Mouse (Mus musculus): ENCODE measurements at regions not wholly inside any gene's neighbourhood (a gene's known extent, or its start where the extent isn't known, plus 50 kb on each side); places are given as distances from the start of the nearest gene placed in this dataset.
A peak's percentile ranks its signal among the peaks of the same experiment; 100 is the strongest.

DNA sequence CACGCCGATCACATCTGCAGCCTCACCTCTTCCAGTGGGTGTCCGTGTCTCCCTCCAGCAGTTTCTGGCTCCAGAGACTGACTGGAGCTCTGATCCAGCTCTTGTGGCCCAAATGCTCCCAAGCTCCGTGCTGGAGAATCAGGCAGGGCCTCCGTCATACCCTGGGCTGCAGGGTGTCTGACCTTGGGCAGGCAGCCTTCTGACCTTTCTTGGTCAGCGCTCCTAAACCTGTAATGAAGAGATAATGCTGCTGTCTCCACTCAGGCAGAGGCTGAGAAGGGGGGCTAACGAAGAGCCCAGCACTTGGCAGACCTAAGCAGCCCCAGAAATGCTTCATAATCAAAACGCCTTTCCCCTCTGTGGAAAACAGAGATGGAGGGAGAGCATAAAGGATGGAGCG, 89.9 kb upstream of the Mef2a start:
- DNase-seq = no peak

DNA sequence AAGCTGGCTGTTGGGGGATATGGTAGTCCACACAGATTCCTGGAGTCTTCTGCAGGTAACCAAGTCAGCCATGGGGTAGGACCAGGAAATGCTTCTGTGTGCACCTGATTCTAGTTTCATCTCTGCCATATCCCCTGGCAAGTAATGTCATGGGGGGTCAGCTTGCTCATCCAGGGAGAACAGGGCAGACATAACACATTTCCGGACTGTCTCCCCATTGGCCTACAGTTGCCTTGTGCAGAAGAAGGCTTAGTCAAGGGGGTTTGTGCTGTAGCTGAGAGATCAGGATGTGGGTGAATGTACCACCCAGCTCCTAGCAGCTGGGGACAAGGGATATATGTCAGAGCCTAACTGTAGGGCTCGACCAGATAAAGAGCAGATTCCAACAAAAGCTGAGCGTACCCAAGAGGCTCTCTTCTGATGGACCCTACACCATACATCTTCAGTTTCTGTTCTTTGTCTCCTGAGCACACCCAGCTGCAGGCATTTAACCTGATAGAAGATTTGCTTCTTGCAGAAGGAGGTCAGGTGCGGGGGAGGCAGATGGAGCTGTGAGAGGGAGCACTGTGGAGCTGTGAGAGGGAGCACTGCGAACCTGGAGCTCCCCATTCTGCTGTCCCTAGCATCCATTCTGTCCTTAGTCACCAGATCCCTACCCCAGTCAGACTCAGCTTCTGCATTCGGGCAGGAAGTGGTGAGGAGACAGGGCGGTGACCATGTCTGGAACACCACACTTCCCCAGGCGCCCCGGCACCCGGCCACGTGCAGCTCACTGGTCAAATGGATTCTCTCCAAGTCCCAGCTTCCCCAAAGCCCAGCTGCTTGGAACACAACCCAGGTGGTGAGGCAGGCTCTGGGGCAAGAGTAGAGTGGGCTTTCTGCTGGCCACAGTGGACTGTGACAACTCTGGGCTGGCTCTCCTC, 88.9 kb upstream of the Mef2a start:
- peak; percentile 55 to 61 for DNase-seq

DNA sequence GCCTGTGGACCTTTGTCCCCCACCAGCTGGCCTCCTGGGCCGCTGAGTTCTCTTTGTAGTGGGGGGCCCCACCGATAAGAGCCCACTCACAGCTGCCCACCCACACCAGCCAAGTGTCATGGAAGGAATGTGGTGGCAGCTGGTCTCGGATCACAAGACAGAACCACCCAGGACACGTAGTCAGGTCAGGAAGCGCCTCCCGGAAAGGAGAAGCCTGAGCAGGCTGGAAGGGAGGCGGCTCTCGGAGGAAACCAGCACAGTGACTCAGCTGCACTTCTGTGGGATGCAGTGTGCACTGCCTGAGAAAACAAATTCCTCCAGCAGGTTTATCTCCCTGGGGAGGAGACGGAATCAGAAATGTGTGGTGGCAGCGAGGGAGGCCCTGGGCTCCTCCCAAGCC, 87.2 kb upstream of the Mef2a start:
- DNase-seq = no peak

DNA sequence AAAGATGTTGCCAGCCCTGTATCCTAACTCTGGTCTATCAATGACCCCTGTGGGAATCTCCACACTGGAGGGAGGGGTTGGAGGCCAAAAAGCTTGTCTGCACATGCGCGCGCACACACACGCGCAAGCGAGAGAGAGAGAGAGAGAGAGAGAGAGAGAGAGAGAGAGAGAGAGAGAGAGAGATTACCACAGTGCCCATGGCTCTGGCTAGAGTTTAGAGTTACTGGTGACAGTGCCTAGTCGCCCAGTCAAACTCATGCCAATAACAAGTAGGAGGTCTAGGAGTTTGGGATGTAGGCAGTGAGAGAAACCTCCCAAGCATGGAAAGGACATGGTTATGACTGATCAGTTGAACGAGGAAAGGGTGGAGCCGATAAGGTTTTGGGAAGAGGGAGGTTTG, 86.6 kb upstream of the Mef2a start:
- DNase-seq = no peak

DNA sequence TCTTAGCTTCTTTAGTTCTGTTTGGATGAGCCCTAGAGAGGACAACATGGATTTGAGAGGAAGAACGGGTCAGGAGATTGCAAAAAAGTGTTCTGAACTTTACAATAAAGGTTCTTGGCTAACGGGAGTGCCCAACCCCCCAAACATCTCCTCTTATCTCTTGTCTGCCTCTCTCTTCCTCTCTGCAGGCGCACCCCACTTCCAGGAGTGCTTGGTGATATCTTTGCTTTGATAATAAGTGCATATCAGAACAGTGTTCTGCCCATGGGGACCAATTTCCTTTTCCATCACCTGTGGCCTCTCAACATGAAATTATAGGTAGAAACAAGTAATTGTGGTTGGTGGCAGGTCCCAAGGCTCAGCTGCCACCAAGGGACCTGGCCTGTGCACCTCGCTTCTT, 86.0 kb upstream of the Mef2a start:
- no peak for DNase-seq

DNA sequence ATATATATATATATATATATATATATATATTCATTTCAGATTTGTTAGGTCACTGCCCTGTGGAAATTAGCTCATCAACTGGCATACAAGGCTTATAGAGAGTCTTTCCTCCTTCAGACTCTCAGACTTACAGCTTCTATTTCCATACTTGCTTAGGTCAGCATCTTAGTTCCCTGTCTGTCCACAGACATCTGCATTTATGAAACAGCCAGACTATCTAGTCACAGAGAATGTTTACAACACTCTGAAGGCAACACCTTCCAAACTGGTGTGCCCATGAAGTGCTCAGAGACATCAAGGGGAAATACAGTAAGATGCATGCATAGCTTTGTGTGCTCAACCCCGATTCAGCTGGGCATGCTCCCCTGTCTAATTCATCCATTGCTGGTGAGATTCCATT, 85.2 kb upstream of the Mef2a start:
- DNase-seq = no peak

DNA sequence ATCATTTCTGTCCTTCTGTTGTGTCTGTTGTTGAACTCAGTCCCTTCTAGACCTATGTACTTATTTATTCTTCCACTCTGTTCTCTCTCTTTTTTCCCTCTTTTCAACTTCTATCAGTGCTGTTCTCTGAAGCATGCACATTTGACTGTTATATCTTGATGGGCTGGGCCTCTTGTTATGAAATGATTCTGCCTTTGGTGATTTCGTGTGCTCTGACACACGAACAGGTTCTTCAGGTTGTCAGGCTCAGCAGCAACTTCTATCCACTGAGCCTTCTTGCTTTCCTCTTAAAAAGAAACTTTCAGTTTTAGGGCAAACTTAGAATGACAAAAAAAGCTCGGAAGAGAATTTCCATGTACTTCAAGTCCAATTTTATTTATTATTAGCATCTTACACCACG, 83.4 kb upstream of the Mef2a start:
- DNase-seq = no peak

DNA sequence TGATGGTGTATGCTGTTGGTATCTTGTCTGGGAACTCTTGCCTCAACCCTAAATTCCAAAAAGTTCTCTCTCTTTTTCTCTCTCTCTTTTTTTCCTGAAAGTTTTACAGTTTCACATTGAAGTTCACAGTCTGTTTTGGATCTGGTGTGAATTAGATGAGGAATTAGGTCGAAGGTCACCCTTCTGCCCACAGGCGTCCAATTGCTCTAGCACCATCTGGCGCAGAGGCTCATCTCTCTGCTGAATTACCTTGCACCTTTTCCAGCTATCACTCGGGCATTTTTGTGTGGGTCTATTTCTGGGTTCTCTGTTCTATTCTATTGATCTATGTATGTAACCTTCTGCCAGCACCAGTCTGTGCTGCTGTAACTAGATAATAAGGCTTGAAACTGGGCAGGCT, 81.8 kb upstream of the Mef2a start:
- DNase-seq = no peak

DNA sequence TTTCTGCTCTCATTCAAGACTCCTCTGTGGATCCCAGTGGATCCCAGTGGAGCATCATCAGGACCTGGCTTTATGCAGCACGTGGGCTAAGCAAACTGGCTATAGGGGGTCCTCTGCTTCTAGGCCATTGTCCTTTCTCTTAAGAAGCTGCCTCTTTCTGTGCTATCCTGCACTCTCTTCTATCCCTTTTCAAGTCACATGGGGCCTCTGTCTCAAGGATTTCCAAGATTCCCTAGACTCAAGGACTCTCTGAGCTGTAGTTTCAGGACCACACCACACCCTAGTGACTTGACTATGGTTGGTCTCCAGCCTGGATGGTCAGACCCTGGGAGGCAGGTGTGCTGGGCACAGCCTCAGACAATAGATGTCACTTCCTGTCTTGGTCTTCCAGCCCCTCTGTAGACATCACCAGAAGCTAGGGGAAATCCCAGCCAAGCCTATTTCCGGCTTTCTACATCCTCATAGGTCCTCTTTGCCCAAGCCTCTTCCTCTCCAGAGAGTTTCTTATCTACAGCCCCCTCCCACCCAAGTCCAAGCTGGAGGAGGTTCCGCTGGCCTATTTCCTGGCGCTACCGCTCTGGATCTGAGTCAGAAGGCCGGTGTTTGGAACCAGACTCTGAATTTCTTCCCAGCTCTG, 78.6 kb upstream of the Mef2a start:
- peak; percentile 52 to 54 for DNase-seq

DNA sequence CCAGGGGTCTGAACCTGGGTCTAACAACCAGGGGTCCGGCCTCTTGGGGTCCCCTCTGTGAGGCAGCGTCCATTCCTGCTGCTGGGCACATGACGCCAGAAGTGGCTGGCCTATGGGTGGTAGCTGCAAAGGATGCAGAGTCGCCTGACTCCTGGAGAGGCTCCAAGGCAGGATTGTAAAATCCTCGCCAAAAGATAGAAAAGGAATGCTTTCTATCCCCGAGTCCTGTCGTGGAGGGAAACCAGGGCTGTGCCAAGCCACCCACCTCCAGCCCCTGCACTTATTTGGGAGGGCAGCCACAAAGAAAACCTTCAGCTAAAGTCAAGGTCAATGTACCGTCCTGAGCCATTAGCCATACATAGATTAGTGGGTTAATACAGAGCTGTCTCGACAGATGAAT, 73.9 kb upstream of the Mef2a start:
- DNase-seq = no peak

DNA sequence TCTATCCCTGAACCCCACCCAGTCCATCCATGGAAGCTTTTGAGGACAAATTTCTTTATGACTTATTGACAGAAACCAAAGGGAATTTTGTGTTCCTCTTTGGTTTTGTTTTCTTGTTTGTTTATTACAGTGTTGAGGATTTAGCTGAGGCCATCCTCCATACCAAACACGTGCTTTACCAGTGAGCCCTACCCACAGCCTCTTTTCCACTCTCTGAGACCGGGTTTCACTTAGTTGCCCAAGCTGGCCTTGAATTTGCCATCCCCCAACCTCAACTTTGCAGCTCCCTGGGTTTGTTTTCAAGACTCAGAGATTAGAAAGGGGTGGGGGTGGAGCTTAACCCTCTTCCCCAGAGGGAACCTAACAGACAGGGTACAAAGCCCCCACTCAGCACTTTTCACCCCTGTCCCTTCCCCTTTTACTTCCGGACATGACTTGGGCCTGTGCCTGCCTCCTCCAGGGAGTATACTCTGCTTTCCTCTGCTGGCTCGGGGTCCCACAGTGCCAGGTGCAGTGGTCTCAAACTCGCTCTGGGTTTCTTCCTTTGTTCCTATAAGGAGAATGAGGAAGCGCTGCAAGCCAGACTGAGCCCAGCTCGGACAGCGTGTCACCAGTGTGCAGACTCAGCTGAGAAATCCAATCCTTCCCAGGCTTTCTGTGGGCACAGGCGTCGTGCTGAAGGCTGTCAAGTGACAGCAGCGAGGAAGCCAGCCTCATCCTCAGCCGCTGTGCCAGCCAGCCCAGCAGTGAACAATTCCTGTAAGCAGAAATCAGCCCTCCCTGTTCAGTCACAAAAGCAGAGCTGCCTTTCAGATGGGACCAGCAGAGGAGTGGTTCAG, 72.8 kb upstream of the Mef2a start:
- DNase-seq = peak; percentile 39 to 46

DNA sequence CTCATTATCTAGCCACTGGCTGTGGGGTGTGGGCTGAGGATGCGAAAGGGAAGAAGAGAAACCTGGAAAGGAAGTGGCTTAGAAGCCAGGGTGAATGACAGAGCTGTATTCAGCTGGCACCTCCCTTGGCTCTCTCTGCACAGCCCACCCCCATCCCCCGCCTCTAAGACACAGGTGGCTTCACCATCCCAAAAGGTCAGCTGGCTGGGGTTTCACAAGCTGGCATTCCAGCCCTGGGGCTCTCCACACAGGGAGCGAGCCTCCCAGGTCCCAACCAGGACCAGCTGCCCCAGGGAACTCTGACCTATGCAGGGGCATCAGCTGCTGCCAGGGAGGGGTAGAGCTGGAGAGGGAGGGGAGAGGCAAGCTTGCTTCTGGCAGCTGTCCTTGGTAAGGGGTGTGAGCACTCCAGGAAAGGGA, 71.9 kb upstream of the Mef2a start:
- no peak for DNase-seq

DNA sequence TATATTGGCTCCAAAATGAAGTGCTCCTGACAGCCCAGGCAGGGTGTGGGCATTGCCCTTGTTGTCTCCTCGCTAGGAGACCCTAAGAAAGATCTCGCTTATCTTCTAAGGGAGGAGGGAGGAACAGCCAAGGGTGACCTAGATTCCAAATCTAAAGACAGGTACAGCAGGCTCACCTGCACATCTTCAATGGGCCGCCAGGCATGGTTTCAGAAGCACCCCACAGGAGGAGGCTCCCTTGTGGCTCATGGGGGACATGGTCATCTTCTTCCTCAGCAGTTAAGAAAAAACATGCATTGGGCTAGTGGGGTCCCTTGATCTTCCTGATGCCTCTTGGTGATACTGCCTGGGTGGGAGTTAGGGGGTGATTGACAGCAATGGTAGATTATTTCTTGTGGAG, 71.0 kb upstream of the Mef2a start:
- no peak for DNase-seq

DNA sequence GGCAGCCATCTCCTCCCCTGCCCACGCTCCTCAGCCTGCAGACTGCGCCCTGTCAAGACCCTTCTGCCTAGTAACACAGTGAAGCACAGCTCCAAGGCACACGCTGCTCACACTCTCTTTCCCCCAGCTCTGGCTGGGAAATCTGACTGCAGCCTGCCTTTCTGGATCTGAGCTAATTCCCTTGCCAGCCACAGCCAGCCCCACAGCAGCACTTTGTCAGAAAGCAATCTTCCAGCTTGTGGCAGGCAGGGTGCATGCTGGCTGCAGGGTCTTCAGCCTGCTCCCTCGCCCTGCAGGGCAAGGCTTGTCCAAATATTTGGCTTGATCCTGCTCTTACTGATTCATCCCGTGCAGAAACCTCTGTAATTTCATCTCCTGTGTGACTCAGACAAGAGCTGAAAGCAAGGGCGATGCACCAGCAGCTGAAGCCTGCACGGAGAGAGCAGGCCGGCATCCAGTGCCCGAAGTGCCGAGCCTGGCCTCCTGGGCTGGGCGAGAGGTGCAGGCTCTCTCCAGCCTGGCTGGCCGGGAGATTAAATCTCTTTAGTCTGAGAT, 70.4 kb upstream of the Mef2a start:
- DNase-seq = no peak

DNA sequence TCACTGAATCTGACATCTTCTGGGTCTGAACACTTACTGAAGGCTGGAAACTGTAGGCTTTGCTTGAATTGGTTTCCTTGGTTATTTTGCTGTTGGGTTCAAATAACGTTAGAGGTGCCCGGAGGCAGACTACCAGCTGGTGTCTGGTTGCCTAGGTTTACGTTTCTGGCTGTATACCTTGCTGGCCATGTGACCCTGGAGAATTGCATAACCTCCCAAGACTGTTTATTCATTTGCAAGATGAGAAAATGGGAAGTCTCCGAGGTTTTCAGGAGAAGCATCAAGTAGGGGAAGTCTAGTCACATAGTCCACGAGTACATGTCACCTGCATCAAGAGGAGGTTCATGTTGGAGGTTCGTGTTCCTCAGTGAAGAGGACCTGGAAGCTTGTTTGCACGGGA, 69.6 kb upstream of the Mef2a start:
- DNase-seq = no peak

DNA sequence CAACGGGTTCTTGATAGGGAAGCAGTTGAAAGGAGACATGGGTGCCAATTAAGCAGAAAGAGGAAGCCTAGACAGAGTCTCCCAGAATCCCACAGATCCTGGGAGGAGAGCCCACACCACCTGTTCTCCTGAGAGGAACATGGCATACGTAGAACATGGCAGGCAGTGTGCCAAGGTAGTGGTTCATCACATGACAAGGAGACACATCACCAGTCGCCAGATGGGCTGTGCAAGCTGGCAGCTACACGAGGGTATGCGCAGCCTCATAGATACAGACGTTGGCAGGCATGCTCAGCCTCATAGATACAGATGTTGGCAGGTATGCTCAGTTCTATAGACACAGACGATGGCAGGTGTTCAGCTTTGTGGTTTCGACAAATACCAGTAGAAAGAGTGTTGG, 68.1 kb upstream of the Mef2a start:
- no peak for DNase-seq

DNA sequence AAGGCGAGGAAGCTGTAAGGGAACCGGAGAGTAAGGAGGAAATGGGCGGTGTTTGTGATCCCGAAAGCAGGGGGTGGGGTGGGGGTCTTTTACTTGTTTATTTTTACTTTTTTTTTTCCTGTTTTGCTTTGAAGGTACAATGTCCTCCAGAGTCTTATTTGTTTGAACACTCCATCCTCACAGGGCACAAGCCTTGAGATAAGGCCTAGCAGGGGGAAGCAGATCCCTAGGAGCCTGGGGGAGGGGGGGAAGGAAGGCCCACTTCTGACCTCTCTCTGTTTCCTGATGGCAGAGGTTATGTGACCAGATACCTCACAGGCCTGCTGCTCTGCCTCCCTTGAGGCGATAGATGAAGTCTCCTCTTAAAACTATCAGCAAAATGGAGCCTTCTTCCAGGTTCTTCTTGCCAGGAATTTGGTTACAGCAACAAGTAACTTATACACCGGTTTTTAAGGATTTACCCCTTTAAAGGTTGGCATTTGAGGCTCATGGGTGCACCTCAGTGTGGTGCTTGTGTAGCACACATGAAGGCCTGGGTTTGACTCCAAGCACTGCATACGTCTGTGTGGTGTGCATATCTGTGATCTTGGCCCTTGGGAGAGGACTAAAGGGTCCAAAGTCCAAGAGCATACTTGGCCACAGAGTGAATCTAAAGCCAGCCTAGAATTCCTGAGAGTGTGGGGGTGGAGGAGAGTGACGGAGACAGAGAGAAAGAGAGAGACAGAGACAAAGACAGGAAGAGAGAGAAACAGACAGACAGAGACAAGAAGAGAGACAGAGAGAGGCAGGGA, 64.8 kb upstream of the Mef2a start:
- no peak for DNase-seq

DNA sequence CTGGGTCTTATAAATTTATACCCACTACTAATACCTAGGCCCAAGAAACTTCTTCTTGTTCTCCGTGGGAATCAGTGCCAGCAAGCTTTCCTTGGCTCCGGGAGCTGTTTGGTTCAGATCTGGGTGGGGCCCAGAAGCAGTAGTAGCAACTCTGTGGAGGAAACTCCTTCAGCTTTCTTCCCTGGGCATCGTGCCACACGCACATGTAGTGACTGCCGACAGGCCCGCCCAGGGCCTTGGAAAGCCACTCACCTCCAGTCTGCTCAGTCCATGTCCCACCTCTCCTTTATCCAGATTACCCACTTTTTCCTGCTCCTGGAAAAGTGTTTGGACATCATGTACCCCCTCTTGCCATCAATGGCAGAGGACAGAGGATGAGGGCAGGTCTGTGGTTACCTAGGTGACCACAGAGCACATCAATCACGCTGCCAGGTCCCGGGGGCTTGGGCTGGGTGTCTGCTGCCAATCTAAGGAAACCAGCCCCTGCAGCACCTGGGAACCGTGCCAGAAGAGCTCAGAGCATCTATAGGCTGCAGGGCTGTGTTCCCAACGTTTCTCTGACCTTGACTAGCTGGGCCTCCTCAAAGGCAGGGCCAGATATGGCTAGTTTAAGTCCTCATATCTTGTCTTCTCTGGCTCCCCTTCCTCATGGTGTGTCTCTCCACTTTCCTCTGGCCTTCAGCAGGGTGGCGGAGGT, 63.1 kb upstream of the Mef2a start:
- DNase-seq = no peak

DNA sequence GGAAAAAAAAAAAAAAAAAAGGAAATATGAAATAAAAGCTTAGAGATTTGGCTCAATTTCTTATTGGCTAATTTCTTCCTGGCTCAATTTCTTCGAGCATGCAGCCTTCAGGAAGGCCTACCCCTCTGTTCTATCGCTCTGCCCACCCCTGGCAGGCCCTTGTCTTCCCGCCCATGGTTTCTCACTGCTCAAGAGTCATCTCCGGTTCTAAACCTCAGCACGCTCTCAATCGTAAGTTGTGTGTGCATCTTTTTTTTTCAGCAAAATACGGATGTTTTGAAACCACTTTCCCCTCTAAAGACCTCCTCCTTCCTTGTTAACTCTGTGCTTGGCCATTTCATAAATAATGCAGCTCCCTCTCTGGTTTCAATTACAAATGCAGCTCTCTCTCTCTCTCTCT, 58.3 kb upstream of the Mef2a start:
- no peak for DNase-seq

DNA sequence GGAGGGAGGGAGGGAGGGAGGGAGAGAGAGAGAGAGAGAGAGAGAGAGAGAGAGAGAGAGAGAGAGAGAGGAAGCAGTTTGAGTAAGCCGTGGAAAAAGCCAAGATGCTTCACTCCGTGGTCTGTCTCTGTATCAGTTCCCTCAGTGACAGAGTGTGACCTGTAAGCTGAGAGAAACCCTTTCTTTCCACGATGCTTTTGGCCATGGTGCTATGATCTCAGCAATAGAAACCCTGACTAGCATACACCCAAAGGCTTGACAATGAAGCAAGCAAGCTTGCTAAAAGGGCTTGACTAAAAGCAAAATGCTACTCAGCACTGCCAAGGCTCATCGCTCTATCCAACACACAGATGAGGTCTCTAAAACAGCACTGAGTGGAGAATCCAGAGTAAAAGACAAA, 57.4 kb upstream of the Mef2a start:
- no peak for DNase-seq

DNA sequence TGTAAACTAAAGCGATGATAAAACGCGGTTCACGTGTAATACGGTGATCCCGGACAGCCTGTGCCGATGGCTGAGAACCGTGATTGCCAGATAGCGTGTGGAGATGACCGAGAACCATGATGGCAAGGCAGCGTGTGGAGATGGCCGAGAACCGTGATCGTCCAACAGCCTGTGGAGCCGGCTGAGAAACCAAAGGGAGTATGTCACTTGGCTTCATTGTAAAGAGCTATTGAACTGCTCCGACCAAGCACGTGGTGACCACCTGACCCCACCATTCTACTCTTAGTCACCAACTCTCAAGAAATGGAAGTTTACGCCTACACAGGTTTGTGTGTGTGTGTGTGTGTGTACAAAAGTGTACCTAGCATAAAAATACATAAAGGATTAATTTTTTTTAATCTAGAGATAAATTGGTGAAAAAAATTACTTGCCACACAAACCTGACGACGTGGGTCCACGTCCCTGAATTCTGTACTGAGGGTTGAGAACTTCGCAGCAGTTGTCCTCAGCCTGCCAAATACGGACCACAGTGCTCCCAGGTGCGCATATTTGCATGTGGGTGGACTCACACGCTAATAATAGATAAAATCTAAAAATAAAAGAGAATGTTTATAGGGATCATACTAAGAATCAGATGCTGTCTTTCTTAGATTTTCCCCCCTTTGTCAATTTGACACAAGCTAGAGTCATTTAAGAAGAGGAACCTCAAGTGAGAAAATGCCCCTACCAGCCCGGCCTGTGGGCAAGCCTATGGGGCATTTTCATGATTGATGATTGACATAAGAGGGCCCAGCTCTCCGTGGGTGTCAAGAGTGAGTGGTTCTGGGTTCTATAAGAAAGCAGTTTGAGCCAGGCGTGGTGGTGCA, 56.6 kb upstream of the Mef2a start:
- DNase-seq = peak in 1 of 2 experiments; percentile 24

Measured in B cell, adult 2 months (primary cell).